Mouse (Mus musculus): Measurements from ENCODE around the gene Rps16.

The Rps16 gene

DNA sequence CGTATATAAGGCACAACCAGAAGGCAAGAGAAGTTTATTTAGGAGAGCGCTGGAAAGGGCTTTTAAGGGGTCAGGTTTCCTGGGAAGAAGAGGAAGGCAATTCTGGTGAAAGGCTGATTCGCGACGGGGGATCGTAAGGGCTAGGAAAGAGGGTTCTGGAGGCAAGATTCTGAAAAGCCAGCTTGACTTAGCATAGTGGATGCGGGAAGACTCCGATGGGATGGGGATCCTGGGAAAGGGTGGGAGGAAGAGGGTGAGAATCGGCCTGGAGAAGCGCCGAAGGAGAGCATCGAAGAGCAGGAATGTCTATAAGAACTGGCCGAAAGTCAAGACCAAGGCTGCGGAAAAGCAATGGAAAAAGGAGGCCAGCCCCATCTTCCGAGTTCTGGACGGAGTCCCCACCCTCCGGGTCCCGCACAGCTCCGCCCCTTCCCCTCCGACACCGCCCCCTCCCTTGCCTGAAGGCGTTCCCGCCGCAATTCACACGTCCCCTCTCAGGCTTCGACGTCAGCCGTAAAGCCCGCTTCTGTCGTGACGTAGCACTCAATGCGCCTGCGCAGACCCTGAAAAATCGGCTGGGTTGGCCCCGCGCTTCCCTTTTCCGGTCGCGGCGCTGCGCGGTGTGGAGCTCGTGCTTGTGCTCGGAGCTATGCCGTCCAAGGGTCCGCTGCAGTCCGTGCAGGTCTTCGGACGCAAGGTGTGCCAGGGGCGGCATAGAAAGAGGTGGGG is at the start of gene Rps16:
Gene Rps16 (plus strand): TSS at position 498 of the 729 bp plus-strand sequence.
- DNase-seq = peak; percentile 99

DNA sequence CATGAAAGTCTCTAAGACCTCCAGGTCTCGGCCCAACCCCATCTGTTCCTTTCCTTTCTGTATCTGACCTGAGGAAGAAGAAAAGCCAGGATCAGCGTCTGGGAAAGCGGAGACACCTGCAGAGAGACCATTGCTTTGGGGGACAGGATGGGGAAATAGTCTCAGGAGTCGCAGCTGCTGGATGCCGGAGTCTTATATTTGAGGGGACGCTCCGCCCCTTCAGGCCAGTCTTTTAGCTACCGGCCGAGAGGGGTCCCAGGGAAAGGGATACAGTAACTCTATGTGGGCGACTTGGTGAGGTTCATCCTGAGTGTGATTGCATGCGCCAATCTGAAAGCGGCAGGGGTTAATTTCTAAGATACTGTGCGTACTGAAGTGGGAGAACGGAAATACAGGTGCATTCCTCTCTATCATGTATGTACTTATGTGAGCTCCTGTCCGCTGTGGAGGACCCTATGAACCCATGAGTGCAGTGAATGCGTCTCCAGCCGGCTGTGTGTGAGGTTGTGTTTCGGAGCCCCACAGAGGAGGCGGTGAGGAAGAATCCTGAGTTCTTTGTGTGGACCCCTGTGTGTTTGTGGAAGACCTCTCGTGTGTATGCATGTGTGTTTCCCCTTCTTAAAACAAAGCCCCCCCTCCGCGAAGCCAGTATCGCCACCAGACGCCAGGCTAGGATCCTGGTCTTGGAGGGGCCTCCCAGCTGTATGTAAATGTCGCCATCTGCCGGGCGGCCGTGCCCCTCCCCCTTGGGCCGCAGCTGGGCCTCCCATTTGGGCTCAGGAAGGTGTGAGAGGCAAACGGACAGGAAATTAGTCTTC is 48.6 kb upstream of the Rps16 start, which contains the start of gene Dll3:
Gene Dll3 (minus strand): TSS at position 623 of the 818 bp plus-strand sequence.
- peak; percentile 58 to 68 for DNase-seq

DNA sequence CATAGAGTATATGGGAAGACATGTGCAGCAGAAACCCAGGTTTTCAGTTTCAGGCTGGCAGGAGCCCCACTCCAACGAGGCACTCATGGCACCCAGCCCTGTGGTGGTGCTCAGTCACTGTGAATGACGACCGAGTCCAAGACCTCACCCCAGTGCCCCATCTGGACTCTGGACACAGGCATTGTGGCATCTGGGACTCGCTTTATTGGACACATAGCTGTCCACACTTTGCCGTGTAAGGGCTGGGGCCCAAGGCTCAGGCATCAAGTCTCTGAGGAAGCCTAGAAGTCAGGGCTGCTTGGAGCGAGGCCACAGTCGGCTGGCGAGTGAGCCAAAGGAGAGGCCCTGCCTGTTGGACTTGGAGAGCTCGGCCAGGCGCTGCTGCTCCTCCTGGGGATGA is 44.8 kb upstream of the Rps16 start:
- no peak for DNase-seq

DNA sequence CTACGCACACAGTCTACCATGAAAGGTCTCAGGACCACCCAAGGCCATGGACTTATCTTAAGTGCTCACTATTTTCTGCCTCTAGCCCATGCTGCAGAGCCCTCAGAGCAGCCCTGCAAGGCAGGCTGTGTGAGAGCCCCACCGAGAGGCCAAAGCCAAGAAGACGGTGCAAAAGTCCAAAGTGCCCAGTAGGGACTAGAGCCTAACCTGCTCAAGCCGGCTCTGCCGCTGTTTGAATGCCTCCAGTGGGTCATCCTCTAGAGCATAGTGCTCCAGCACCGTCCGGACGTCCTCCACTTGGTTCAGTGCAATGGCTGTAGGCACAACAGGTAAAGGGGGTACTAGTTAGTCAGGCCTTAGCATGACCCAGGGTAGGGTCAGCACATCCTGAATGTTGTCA is 44.2 kb upstream of the Rps16 start:
- no peak for DNase-seq

DNA sequence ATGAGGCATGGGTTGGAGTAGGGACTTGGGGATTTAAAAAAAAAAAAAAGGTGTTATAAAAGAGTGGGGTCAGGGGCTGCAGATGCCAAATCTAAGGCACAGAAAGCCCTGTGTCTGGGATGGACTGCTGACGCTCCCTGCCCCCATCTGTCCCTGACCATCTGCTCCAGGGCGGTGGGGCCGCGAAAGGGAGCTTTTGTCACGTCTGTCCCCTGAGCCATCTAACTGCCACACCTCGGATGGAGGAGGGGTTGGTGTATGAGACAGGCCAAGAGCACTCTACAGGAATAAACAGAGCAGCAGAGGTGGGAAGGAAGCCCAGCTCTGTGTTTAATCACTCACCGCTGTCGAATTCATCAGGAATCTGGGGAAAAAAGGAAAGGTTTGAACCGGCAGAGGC is 40.7 kb upstream of the Rps16 start:
- DNase-seq = no peak

DNA sequence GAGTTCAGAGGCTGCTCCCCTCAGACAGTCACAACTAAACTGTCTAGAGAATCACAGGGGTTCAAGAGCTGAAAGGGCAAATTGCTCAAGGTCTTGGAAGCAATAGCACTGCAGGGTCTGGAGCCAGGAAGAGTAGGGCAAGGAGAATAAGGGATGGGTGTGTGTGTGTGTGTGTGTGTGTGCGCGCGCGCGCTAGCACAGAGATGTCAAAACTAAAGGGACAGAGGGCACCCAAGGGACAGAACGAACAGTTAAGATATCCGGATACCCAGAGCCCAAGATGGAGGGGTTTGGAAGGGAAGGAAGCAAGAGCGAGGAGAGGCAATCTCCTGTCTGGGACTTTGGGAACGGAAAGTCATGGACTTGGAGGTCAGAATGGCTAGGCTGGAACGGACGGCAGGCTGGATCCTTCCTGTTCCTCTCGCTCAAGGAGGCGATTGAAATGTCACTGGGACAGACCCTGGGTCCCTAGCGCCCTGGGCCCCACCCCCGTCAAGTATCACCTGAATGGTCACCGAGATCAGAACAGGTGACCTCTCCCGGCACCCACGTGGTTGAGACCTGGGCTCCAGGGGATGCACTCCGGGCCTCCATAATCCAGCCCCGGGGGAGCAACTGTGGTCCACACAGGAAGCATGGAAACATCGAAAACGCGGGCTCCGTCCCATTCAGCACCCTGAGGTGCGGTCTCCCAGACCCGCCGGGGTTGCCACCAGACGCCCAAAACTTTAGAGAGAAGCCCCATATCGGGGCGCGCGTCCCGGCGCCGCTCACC is 39.1 kb upstream of the Rps16 start:
- no peak for DNase-seq

DNA sequence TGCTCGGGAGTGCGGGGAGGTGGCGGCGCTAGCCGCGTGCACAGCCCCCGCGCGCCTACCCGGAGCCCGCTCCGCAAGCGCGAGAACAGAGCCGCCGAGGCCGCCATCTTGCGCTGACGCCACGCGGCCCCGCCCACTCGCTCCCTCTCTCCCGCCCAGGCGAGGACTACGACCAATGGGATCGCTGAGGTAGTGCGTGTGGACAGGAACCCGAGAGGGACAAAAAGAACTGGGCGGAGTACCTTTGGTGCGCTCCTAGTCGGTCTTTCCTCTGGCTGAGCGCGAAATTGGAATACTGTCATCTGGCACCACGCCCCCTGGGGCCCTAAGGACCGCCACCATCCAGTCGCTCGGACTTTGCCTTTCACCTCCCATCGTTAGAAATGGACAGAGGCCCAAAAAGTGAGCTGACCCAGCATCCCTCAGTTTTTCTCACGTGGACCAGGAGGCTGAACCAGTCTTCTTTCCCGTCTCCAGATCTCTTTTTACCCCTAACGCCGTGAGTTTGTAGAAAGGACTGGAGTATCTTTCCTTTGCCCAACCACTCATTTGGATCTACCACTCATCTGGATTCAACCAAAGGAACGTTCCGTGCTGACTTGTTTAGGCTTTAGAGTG is 38.4 kb upstream of the Rps16 start, which contains the start of gene Timm50:
Gene Timm50 (minus strand): TSS at position 147 of the 618 bp plus-strand sequence.
- peak; percentile 96 for DNase-seq

DNA sequence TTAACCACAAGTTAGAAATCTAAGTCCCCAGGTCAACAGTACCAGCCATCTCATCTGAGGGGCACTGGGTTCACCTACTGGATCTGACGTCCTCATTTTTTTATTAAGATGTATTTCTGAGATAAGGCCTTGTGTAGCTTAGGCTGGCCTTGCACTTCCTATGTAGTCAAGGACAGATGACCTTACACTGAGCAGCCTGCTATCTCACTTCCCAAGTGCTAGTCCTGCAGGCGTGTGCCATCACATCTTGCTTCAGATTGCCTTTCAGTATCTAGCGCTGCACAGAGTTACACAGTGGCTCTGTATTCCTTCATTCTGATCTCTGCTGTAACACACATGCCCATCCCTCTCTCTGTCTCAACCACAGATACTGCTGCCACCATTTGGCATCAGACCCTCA is 32.4 kb upstream of the Rps16 start:
- DNase-seq = no peak

DNA sequence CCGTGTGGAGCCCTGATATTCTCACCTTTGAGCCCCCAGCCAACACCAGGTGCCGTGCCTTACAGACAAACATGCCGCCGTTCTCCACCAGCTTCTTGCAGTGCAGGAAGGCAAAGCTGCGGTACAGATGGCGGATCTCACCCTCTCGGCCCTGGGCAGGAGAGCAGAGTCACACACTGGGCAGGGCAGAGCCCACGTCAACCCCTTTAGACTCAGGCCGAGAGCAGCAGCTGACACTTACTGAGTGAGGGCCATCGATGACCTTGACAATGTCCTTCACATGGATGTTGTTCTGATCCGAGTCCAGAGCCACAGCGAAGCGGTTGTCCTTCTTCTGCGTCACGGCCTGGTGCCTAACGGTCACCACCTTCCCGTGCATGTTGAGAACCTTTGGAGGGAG is 31.7 kb upstream of the Rps16 start:
- DNase-seq = no peak

DNA sequence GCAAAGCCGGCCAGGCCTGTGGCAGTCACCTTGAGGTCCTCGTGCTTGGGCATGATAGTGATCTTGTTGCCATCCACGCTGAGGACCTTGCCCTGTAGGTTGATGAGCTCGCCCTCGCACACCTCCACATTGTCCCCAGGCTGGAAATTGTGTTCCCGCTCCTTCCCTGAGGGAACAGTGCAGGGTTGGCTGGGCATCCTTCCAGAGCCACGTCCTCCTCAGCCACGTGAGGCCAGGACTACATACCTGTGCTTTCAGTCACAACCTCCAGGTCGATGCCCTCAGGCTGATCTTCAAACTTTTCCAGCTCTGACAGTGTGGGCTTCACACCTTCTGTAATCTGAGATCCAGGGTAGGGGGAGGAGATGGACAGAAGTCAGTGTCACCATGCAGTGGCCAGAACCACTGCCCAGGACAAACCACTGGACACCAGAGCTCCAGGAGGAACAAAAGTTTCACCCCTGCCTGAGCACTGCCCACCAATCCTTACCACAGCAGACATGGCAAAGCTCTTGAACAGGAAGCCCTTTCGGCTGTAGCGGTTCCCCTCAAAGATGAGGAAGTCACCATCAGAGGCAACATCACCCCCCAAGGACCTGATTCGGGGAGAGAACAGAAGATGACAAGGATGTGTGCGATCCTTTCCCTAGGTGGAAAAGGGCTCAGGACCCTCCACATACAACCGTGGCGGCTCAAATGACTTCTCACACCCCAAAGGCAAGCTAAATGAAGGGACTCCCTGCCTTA is 28.3 kb upstream of the Rps16 start:
- no peak for DNase-seq

DNA sequence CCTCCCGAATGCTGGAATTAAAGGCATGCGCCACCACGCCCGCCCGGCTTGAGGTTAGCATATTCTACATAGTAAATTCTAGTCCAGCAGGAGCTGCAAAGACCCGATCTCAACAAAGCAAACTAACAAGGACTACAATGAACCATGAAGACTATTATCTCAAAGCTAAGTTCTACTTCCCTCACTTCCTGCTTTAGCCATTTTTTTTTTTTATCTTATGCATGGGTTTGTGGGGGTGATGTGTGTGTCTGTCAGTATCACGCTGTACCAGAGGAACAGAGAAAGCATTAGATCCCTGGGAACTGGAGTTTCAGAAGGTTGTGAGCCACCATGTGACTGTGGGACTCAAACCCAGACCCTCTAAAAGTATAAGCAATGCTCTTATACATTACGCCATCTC is 25.2 kb upstream of the Rps16 start:
- no peak for DNase-seq

DNA sequence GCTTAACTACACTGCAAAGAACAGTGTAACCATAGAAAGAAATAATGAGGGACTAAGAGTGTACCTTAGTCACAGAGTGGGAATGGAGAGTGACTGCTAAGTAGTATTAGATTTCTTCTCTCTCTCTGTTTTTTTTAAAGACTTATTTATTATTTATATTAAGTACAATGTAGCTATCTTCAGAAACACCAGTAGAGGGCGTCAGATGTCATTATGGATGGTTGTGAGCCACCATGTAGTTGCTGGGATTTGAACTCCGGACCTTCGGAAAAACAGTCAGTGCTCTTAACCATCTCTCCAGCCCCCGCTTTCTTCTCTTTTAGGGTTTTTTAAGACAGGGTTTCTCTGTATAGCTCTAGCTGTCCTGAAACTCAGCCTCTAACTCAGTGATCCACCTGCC is 24.0 kb upstream of the Rps16 start:
- no peak for DNase-seq

DNA sequence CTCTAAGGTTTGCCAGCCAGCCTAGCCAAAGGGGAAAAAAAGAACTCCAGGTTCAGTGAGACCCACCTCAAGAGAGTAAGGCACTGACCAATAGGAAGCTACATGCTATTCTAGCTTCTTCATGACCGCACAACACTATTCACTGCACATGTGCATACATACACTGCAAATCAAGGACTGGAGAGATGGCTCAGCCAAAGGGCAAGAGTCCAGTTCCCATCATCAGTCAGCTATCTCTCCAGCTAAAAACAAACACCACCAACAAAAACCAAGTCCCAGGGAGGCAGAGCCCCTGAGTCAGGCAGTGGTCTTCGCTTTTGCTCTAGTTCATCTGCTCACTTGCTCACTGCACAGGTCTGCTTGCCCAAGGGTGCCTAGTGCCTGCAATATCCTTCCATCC is 22.2 kb upstream of the Rps16 start:
- no peak for DNase-seq

DNA sequence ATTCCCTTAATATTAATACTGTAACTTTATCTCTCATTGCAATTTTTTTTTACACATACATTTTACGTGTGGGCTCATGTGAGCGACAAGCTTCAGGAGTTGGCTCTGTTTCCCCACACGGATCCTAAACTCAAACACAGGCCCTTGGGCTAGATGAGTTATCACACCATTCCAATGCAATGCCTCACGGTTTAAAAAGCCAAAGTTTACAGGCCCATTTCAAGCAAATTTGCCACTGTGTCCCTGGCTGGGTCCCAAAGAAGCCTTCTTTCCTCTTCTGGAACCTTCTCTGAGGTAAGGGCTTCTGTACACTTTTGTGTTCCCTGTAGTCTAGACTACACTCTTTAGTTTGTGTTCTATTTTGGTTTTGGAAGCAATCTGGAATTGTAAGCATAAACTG is 15.9 kb upstream of the Rps16 start:
- DNase-seq = no peak

DNA sequence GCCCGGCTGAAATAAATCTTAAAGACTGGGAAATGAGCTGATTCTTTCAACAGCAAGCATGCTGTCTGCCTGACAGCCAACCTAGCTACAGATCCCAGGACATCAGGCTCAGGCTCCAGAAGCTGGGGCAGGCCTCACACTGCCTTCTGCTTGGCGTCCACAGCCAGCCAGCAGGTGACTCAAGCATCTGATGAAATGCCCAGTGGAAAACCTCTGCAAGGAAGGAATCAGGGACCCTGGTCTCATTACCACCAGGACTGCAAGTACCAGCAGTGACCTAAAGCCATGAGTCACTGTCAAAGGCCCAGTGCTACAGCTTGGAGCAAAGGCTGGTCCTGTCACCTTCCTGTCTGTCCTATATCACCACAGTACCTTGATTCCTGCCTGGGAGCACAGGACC is 15.0 kb upstream of the Rps16 start:
- DNase-seq = no peak

DNA sequence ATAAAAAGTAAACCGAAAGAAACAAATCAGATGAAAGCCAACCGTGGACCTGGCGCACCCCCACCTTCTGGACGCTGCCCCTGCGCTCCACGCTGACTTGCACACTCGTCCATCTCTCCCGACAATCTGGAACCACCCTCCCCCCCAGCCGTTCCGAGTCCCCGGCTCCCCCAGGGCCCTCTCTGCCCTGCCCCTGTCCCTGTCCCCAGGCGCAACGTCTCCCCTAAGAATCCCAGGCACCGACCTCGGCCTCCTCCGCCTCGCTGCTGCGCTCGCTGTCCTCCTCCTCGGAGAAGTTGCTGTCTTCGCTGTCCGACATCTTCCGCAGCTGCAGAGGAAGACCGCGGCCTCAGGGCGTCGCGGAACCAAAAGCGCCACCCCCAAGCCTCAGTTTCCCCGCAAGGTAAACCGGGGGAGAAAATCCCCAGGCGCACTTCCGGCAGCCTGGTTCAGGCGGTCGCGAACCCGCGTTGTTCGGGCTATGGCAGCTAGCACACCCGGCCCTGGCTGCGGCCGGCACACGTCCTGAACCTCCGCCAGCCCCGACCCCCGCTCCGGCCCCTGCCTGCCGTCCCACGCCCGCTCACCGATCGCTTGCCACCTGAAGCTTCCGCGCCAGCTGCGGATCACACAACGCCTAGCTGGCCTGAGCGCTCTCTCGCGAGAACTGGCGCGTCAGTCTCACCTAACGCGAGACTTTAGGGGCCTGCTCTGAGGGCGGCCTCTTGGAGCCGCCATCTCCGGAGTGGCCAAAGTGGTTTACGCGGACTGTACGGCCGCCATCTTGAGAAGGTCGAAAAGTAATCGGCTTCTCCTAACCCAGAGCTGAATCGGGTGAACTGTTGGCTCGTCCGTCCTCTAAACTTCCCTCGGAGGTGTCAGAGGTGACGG is 12.1 kb upstream of the Rps16 start, which contains the start of gene Supt5:
Gene Supt5 (minus strand): TSS at position 639 of the 891 bp plus-strand sequence.
- DNase-seq = peak; percentile 96 to 98

DNA sequence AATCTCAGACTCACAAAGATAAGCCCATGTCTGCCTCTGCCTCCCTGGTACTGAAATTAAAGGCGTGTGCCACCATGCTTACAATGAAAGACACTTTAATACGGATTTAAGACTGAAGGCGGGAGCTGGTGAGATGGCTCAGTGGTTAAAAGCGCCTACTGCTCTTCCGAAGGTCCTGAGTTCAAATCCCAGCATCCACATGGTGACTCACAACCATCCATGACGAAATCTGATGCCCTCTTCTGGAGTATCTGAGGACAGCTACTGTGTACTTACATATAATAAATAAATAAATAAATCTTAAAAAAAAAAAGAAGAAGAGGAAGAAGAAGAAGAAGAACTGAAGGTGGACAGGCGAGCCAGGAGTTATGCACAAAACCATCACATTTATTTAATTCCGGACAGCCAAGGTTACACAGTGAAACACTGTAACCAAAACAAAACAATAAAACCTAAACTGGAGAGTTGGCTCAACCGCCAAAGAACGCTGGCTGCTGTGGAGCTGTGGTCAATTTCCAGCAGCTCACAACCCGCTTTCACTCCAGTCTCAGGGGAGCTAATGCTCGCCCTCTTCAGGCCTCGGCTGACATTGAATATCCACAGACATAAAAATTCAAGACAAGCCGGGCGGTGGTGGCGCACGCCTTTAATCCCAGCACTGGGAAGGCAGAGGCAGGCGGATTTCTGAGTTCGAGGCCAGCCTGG is 11.1 kb upstream of the Rps16 start:
- peak; percentile 50 to 59 for DNase-seq

DNA sequence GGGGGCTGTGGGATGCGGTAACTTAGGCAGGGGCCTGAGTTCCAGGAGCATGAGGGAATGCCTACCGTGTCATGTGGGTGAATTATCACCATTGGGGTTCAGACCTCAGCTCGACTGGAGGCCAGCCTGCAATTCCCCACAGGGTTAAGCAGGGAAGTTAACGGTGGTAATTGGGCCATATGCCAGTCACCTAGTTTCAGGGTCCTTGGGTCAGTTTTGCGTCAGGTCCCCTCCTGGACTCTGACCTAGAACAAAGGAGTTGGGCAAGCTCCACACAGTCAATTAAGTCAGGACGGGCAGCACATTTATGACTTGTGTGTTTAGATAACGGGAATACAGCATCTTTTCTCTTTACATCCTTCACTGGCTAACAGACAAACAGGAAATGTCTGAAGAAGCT is 9.1 kb upstream of the Rps16 start:
- no peak for DNase-seq

DNA sequence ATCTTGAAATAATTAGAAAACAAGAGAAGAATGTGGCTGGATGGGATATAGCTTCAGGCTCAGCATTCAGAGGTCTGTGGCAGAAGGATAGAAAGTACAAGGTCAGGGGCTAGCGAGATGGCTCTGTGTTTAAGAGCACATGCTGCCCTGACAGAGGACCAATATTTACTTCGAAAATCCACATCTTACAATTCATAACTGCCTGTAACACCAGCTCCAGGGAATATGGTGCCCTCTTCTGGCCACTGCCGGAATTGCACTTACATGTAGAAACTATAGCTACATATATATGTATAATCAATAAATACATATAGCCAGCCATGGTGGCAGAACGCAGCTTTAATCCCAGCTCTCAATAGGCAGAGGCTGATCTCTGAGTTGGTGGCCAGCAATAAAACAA is 5.8 kb upstream of the Rps16 start:
- peak; percentile 52 to 66 for DNase-seq

DNA sequence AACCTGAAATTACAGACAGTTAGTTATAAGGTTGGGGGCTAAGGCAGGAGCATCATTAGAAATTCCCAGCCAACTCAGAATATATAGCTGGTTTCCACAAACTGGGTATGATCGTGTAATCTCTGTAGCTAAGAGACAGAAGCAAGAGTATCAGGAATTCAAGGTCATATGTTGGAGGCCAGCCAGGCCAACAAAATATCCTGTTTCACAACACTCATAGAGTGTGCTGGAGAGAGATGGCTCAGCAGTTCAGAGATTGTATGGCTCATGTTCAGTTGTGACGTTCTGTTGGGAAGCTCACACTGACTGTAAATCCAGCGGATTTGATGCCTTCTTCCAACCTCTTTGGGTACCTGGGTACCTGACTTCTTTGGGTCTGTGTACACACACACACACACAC is 2.7 kb upstream of the Rps16 start:
- no peak for DNase-seq

Measured in thymus, postnatal 36 days (tissue).